In the genomic region with DNA sequence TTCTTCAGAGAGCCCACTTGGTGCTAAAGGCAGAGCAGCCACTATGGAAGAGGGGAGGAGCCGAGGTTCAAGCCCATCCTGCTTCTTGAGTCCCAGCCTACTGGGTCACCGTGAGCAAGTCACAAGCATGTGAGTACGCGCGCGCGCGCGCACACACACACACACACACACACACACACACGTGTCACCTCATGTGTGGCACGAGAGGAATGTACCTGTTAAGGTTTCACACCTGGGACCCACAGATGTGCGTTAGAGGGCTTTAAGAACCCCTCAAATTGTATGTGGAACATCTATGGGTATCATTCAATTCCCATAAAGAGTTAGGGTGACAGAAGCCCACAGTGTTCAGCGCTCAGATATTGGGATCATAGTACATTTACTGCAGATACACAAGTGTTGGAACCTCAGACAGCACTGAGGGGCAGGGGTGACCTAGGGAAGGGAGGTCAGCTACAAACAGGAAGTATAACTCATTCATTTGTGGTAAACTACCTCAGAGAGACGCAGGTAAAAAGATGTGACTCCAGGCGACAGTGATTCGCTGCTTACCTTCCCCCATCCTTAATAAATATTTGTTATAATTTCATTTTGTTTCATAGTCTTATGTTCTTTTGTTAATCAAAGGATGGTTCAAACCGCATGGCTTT, we compare ENCODE assay signal across 12 mouse cellular contexts. TPM values are rescaled to one million over a fixed set of nuclear protein-coding genes. Genes with fewer than 3 reads are reported as not detected.
DNase-seq lines count a peak whose midpoint lies in the region; ATAC-seq lines count a peak whose summit lies in the region.
"Had no signal": no experiment of that assay in that cellular context is flagged by ENCODE, and none has a peak within 500 bp of the region (broad histone marks: within the 10 kb centered on the region; RNA-seq: fewer than 3 reads in every experiment).

No protein-coding gene starts in this region.

- WGBS in heart, embryonic 14.5 days = 48% methylated on average over 17 of the region's 17 CpGs

- H3K27me3 ChIP-seq in heart, embryonic 14.5 days (ENCODE audit: control insufficient read depth, insufficient read depth, low read length) = no peaks in the 10 kb centered on the region
- H3K27me3 ChIP-seq: hindbrain, embryonic 15.5 days had no signal

- no peak for DNase-seq in heart, postnatal 25 days (ENCODE audit: low spot score)
- DNase-seq in induced T-regulatory cell, adult 2 months (ENCODE audit: low read depth) = peak; percentile 91
- peak; percentile 78 to 87 for DNase-seq in natural killer cell, adult 2 months (ENCODE audit: low spot score in 2 of 2)
- no peak for DNase-seq in c-Kit-positive CD71-positive TER-119-positive erythroid progenitor cells, embryonic 14.5 days (ENCODE audit: low spot score)
- no peak for DNase-seq in adrenal gland, postnatal 4 days (ENCODE audit: low spot score in 2 of 2)
- no peak for DNase-seq in cerebellum, adult 8-10 months
- DNase-seq: cerebellum, adult 11 months had no signal

- no peaks in the 10 kb centered on the region for H3K36me3 ChIP-seq in heart, embryonic 14.5 days (ENCODE audit: control insufficient read depth, insufficient read depth, low read length)
- H3K36me3 ChIP-seq: G1E; hindbrain, embryonic 15.5 days had no signal

- intact Hi-C loops in heart, postnatal 25 days (cut with DNase I) = no loop called here

- H3K4me2 ChIP-seq in heart, embryonic 14.5 days (ENCODE audit: low read length) = peak overlapping the region; percentile 41
- H3K4me2 ChIP-seq: hindbrain, embryonic 15.5 days had no signal

- no peak for ATAC-seq in heart, embryonic 14.5 days (ENCODE audit: insufficient number of reproducible peaks, insufficient read depth, low FRiP score, low read depth)
- peak; percentile 19 for ATAC-seq in CD4-positive, CD25-positive, alpha-beta regulatory T cell, adult 4 months

- H3K9ac ChIP-seq in heart, embryonic 14.5 days (ENCODE audit: low read length) = no peak overlapping the region
- H3K9ac ChIP-seq: hindbrain, embryonic 15.5 days had no signal

- peaks cover 23 to 26% of the 10 kb centered on the region in 2 experiments for H3K4me1 ChIP-seq in heart, embryonic 14.5 days (ENCODE audit: control insufficient read depth in 2 of 2, insufficient read depth in 2 of 2, low read length in 2 of 2)

- no peaks in the 10 kb centered on the region for H3K9me3 ChIP-seq in heart, embryonic 14.5 days (ENCODE audit: control insufficient read depth, low read length)
- H3K9me3 ChIP-seq: G1E; hindbrain, embryonic 15.5 days had no signal

- no peak overlapping the region for H3K4me3 ChIP-seq in heart, embryonic 14.5 days (ENCODE audit: control insufficient read depth in 1 of 2, insufficient read depth in 1 of 2, low read depth in 1 of 2, low read length in 2 of 2)
- H3K4me3 ChIP-seq: hindbrain, embryonic 15.5 days had no signal

- H3K27ac ChIP-seq in heart, embryonic 14.5 days (replicated peaks in 1 of 2; ENCODE audit: control insufficient read depth in 1 of 2, insufficient read depth in 1 of 2, low read depth in 2 of 2, low read length in 2 of 2) = 0 out of 4 replicates have a peak overlapping the region, but pooled peaks of 1 of the 2 experiments have one; percentile 28
- H3K27ac ChIP-seq: hindbrain, embryonic 15.5 days had no signal

RNA-seq across cellular contexts. Expression of a gene that starts 33.6 kb away (rescaled TPM):
- 31.5 and 32.7 TPM in 2 replicates for polyA plus RNA-seq in heart, embryonic 14.5 days (2014; fragmentation: Nextera tagmentation; extraction: Ambion mirVana)
- total RNA-seq in heart, postnatal 25 days (2021) = 10 to 100 TPM; 28.8 to 33.2 TPM
- polyA plus RNA-seq in CD4-positive, CD25-positive, alpha-beta regulatory T cell, adult 4 months (2017; shearing (Covaris generic)) = 10 to 100 TPM; 32.0 to 32.3 TPM
- total RNA-seq in adrenal gland, postnatal 4 days (2021) = 10 to 100 TPM; 49.1 to 52.1 TPM

RNA-seq across cellular contexts. Expression of a gene that starts 52.4 kb away (rescaled TPM):
- polyA plus RNA-seq in heart, embryonic 14.5 days (2014; fragmentation: Nextera tagmentation; extraction: Ambion mirVana) = not detected in 2 replicates
- not detected for total RNA-seq in heart, postnatal 25 days (2021)
- not detected for polyA plus RNA-seq in CD4-positive, CD25-positive, alpha-beta regulatory T cell, adult 4 months (2017; shearing (Covaris generic))
- total RNA-seq in adrenal gland, postnatal 4 days (2021) = not detected
- polyA plus RNA-seq: G1E; hindbrain, embryonic 15.5 days; limb, embryonic 14.5 days had no signal

Comparison
In these comparisons a context has a peak if more than half of its experiments do, and no peak if none do; other contexts are left out.
1. DNase-seq: peak in induced T-regulatory cell, adult 2 months (single experiment) and natural killer cell, adult 2 months (2 of 2); none in heart, postnatal 25 days (single experiment), c-Kit-positive CD71-positive TER-119-positive erythroid progenitor cells, embryonic 14.5 days (single experiment), adrenal gland, postnatal 4 days (0 of 2) and cerebellum, adult 8-10 months (single experiment).